Mouse (Mus musculus): ENCODE data around the gene Gm4312.
A peak's percentile ranks its signal among the peaks of the same experiment; 100 is the strongest.
"Not testable (repeated sequence)": the region's sequence is repeated elsewhere in the genome, so short reads cannot be mapped to it uniquely, and the experiment has no call there.

Gene Gm4312

GRCm38 (mm10) chr10:100382460-100382859 is at the start of gene Gm4312:
Gene Gm4312, minus strand, starts transcription at chr10:100382560.
- not testable (repeated sequence) for DNase-seq

GRCm38 (mm10) chr10:100427592-100427991 is 45.2 kb upstream of the Gm4312 start:
- DNase-seq, result no peak

- DNase-seq, result no peak
Measured at GRCm38 (mm10) chr10:100415566-100415965, 33.2 kb upstream of the Gm4312 start.

- not testable (repeated sequence) for DNase-seq
Measured at GRCm38 (mm10) chr10:100402301-100402700, 19.9 kb upstream of the Gm4312 start.

- not testable (repeated sequence) for DNase-seq
Measured at GRCm38 (mm10) chr10:100361038-100361437, 21.3 kb downstream of the Gm4312 start, which contains the start of gene Gm4307. Gene Gm4307, plus strand, starts transcription at chr10:100361338.

- DNase-seq, result peak in 1 of 2 experiments; percentile 1
Measured at GRCm38 (mm10) chr10:100356841-100357240, 25.5 kb downstream of the Gm4312 start.

- DNase-seq, result not testable (repeated sequence)
Measured at GRCm38 (mm10) chr10:100350793-100351192, 31.6 kb downstream of the Gm4312 start, which contains the start of gene Gm4305. Gene Gm4305, plus strand, starts transcription at chr10:100351093.

GRCm38 (mm10) chr10:100345672-100346071 is 36.7 kb downstream of the Gm4312 start, which contains the start of gene Gm4303:
Gene Gm4303, plus strand, starts transcription at chr10:100345972.
- not testable (repeated sequence) for DNase-seq

- DNase-seq, result not testable (repeated sequence)
Measured at GRCm38 (mm10) chr10:100340536-100340935, 41.8 kb downstream of the Gm4312 start, which contains the start of gene Gm4302. Gene Gm4302, plus strand, starts transcription at chr10:100340836.

GRCm38 (mm10) chr10:100335376-100335775 is 47.0 kb downstream of the Gm4312 start, which contains the start of gene Gm4301:
Gene Gm4301, plus strand, starts transcription at chr10:100335676.
- not testable (repeated sequence) for DNase-seq
